Mouse (Mus musculus) B cell, adult 67 days (primary cell): Measurements from ENCODE around the gene Srsf4. TPM values are rescaled to one million over a fixed set of nuclear protein-coding genes. Genes with fewer than 3 reads are reported as not detected.

Experiments used
- total RNA-seq, 2 experiments: library from RNA; stranded (reverse); gene quantifications; 4 replicates each; pipeline ENCODE4 v1.2.4; 2023

Gene Srsf4
- total RNA-seq: 10 to 100 TPM; 82.9 to 88.2 TPM

DNA sequence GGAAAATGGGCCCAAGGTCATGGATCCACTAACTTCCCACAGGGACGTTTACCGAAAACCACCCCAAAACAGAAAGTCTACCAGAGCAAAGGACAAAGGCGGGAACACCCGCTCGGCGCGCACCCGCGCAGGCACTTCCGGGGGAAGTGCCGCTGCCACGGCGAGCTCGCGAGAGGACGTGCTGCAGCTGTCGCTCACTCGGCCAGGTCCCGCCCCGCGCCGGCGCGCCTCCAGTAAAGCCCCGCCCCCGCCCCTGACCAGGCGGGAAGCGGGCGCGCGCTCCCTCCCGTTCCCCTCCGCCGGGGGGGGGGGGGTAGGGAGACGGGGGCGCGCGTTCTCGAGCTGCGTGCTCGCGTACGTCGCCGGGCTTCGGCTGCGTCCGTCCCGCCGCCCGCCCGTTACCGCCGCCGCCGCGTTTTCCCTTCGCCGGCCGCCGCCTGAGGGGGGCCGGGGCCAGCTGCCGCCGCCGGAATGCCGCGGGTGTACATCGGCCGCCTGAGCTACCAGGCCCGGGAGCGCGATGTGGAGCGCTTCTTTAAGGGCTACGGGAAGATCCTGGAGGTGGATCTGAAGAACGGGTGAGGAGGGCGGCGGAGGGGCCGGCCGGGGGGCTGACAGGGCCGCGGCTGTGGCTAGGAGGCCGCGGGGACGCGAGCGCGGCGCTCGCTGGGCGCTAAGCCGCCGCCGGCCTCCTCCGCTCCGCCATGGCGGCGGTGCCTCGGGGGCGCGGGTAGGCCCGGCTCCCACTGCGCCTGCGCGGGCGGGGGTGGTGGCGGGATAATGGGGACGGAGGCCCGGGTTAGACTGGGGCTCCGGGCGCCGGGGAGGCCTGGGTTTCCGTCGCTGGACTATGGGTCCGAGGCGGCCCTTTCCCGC is at the start of gene Srsf4:
TSS of gene Srsf4 (plus strand) at position 325 of the 876 bp plus-strand sequence.

DNA sequence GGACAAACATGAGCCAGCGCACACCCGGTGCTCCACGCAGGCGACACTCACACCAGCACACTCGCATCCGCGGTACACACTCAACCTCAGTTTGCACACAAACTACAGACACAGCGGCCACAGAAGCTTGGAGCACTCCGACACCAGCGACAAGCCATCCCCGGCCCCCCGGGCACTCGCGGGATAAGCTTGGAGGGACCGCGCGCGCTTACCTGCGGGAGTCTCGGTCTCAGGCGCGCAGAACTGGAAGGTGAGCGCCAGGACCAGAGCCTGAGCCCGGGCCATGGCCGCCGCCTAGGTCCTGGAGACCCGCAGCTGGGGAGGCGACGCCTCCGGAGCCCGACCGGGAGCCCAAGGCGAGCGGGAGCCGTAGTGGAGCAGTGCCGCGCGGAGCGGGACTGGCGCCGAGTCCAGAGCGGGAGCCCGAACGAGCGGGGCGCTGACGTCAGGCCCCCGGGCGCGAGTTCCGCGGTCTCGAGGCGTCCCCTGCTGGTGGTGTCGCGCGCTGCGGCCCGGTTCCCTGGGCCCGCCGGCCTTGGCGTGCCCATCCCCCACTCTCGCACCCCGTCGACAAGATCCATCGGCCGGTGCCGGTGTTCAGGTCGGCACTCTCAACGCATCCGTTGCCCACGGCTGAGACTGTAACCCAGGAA is 35.4 kb upstream of the Srsf4 start, which contains the start of gene Ptpru:
TSS of gene Ptpru (minus strand) at position 417 of the 653 bp plus-strand sequence.

DNA sequence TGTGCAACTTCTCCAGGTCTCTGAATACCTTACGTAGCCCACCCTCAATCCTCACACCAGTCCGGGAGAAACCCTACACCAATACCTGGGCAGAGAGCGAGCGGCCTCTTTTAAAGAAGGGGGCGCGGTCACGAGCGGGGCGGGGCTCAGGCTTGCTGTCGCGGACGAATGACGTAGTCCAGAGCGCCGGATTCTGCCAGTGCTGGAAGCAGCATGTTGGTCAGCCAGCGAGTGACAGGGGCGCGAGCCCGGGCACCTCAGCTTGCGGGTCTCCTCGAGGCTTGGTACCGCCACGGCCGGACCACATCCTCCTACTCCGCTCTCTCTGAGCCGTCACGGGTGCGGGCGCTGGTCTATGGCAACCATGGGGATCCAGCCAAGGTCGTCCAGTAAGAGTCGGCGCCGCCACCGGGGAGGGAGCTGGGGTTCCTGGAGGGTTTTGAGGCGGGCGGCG is 30.1 kb upstream of the Srsf4 start, which contains the start of gene Mecr:
TSS of gene Mecr (plus strand) at position 181 of the 454 bp plus-strand sequence.

DNA sequence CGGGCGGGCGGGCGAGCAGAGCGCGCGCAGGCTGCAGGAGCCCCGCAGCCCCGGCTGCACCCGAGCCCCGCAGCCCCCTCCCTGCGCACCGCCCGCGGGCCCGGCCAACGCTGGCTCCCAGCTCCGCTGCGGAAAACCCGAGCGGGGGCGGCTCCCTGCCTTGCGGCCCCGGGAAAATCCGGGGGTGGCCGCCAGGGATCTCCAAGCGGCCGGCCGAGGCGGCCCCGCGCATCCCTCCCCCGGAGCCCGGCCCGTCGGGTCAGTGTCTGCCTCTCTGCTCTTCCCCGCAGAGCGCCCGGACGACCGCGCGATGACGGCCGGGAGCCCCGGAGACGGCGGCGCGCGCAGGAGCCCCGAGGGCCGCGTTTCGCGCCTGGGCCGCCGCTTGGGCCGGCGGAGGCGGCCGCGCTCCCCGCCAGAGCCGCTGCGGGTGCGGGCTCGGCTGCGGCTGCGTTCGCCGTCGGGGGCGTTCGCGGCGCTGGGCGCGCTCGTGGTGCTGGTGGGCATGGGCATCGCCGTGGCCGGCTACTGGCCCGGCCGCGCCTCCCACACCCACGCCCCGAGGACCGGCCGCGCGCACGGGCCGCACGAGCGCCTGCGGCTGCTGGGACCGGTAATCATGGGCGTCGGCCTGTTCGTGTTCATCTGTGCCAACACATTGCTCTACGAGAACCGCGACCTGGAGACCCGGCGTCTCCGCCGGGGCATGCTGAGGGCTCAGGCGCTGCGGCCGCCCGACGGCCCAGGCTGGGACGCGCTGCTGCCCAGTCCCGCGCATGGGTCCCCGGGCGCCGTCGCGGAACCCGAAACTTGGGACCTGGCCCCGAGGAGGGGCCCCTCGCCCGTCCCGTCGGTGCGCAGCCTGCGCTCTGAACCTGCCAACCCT is 48.3 kb downstream of the Srsf4 start, which contains the start of gene Tmem200b:
TSS of gene Tmem200b (plus strand) at position 311 of the 886 bp plus-strand sequence.

Other genes with a start within 250 kb of the Srsf4 start
- gene Ptpru, start 35.3 kb upstream of the Srsf4 start, total RNA-seq: not detected
- gene Mecr, start 30.1 kb upstream of the Srsf4 start, total RNA-seq: 10 to 100 TPM; 20.9 to 29.2 TPM
- not detected for gene Tmem200b, start 48.2 kb downstream of the Srsf4 start, total RNA-seq
- gene Gm10300, start 201.1 kb downstream of the Srsf4 start, total RNA-seq: not detected
- gene Epb41, start 201.7 kb downstream of the Srsf4 start, total RNA-seq: 10 to 100 TPM; 72.0 to 76.9 TPM